Mouse (Mus musculus) heart, embryonic 14.5 days (tissue): ENCODE data around the gene Drd1. TPM values are rescaled to one million over a fixed set of nuclear protein-coding genes. Genes with fewer than 3 reads are reported as not detected.
A peak's percentile ranks its signal among the peaks of the same experiment; 100 is the strongest.

Source experiments
- ATAC-seq: fragments of 200-750 bp; cut with Nextera tagmentation; 2 replicates; pipeline ENCODE4 v1.8.0; 2017; ENCODE audit warnings: low read depth, moderate TSS enrichment; ENCODE audit not compliant: insufficient number of reproducible peaks, insufficient read depth, low FRiP score
- H3K27ac ChIP-seq, 2 experiments: fragments of 200-500 bp in 1 of 2; fragments of 300-500 bp in 1 of 2; sonication (generic) in 1 of 2; replicated peaks in 1 of 2; 2 replicates each; pipeline ENCODE4 v1.5.1; 2012 to 2014; ENCODE audit warnings: low read depth in 2 of 2, low read length in 2 of 2, control low read depth in 1 of 2, mild to moderate bottlenecking in 1 of 2, mixed read lengths in 1 of 2; ENCODE audit not compliant: control insufficient read depth in 1 of 2, insufficient read depth in 1 of 2
- H3K27me3 ChIP-seq: fragments of 300-500 bp; sonication (generic); 2 replicates; pipeline ENCODE4 v1.6.1; 2014; ENCODE audit warnings: mild to moderate bottlenecking, low read length, control low read depth; ENCODE audit not compliant: control insufficient read depth, insufficient read depth
- H3K36me3 ChIP-seq: fragments of 300-500 bp; sonication (generic); 2 replicates; pipeline ENCODE4 v1.6.1; 2014; ENCODE audit warnings: mild to moderate bottlenecking, control low read depth, low read length, mixed read lengths; ENCODE audit not compliant: control insufficient read depth, insufficient read depth
- H3K4me1 ChIP-seq, 2 experiments: fragments of 200-500 bp in 1 of 2; fragments of 300-500 bp in 1 of 2; sonication (generic) in 1 of 2; 2 replicates each; pipeline ENCODE4 v1.6.1; 2012 to 2014; ENCODE audit warnings: low read length in 2 of 2, control low read depth in 1 of 2, mixed read lengths in 1 of 2; ENCODE audit not compliant: control insufficient read depth in 2 of 2, insufficient read depth in 2 of 2
- H3K4me2 ChIP-seq: fragments of 300-500 bp; sonication (generic); 2 replicates; pipeline ENCODE4 v1.6.1; 2014; ENCODE audit warnings: mild to moderate bottlenecking, low read length
- H3K4me3 ChIP-seq, 2 experiments: fragments of 200-500 bp in 1 of 2; fragments of 300-500 bp in 1 of 2; sonication (generic) in 1 of 2; 2 replicates each; pipeline ENCODE4 v1.5.1; 2012 to 2014; ENCODE audit warnings: low read length in 2 of 2, mild to moderate bottlenecking in 2 of 2, control low read depth in 1 of 2, low read depth in 1 of 2, moderate library complexity in 1 of 2; ENCODE audit not compliant: control insufficient read depth in 1 of 2, insufficient read depth in 1 of 2
- H3K9ac ChIP-seq: fragments of 300-500 bp; sonication (generic); 2 replicates; pipeline ENCODE4 v1.6.1; 2014; ENCODE audit warnings: mild to moderate bottlenecking, low read length
- H3K9me3 ChIP-seq: fragments of 300-500 bp; sonication (generic); 2 replicates; pipeline ENCODE4 v1.6.1; 2016; ENCODE audit warnings: low read length, control low read depth; ENCODE audit not compliant: control insufficient read depth
- WGBS: fragments of 180-500 bp; shearing (Covaris S2); extraction: QIAGEN DNeasy Blood & Tissue Kit; methylation state at CpG from one replicate; pipeline ENCODE4 v1.1.7; 2014; 5-methylcytosine and 5-hydroxymethylcytosine counted together
- polyA plus RNA-seq: library from polyadenylated mRNA; unstranded; fragments of >200 nt; fragmentation: Nextera tagmentation; extraction: Ambion mirVana; gene quantifications from 2 replicates; pipeline ENCODE4 v1.2.1, GENCODE M21; 2014

Gene Drd1
- polyA plus RNA-seq, 1 experiment from 2014 or later: not detected

- Histone ChIP-seq H3K9ac (no peak overlapping the region), H3K4me1 (peaks cover 21 to 36% of the 10 kb centered on the region in 2 experiments), H3K27me3 (no peaks in the 10 kb centered on the region), H3K27ac (no peak overlapping the region), H3K9me3 (no peaks in the 10 kb centered on the region), H3K4me2 (no peak overlapping the region), H3K36me3 (peaks cover 6% of the 10 kb centered on the region), H3K4me3 (no peak overlapping the region)
- WGBS: 91% methylated on average over 1 of the region's 1 CpGs
- no peak for ATAC-seq
Observed at GRCm38 (mm10) chr13:54080785-54081184, 25.3 kb upstream of the Drd1 start.

GRCm38 (mm10) chr13:54079782-54080759, 24.6 kb upstream of the Drd1 start:
- 65% methylated on average over 12 of the region's 12 CpGs for WGBS
- Histone ChIP-seq H3K9me3 (no peaks in the 10 kb centered on the region), H3K4me2 (no peak overlapping the region), H3K27ac (0 out of 4 replicates have a peak overlapping the region, but pooled peaks have one; percentile 10 to 28), H3K4me3 (no peak overlapping the region), H3K27me3 (no peaks in the 10 kb centered on the region), H3K4me1 (peaks cover 21 to 37% of the 10 kb centered on the region in 2 experiments), H3K9ac (no peak overlapping the region), H3K36me3 (no peaks in the 10 kb centered on the region)
- no peak for ATAC-seq

GRCm38 (mm10) chr13:54077470-54078174, 22.1 kb upstream of the Drd1 start:
- Histone ChIP-seq H3K4me3 (no peak overlapping the region), H3K27me3 (no peaks in the 10 kb centered on the region), H3K4me1 (peaks cover 16 to 42% of the 10 kb centered on the region in 2 experiments), H3K9me3 (no peaks in the 10 kb centered on the region), H3K27ac (no peak overlapping the region), H3K9ac (no peak overlapping the region), H3K36me3 (no peaks in the 10 kb centered on the region), H3K4me2 (no peak overlapping the region)
- 52% methylated on average over 11 of the region's 11 CpGs for WGBS
- no peak for ATAC-seq

- no peak for ATAC-seq
- Histone ChIP-seq H3K27ac (no peak overlapping the region), H3K9me3 (no peaks in the 10 kb centered on the region), H3K36me3 (no peaks in the 10 kb centered on the region), H3K27me3 (no peaks in the 10 kb centered on the region), H3K4me3 (no peak overlapping the region), H3K4me1 (peaks cover 16 to 43% of the 10 kb centered on the region in 2 experiments), H3K9ac (no peak overlapping the region), H3K4me2 (no peak overlapping the region)
- WGBS: 86% methylated on average over 11 of the region's 11 CpGs
Observed at GRCm38 (mm10) chr13:54076762-54077460, 21.4 kb upstream of the Drd1 start.

- no peak overlapping the region for H3K4me2 ChIP-seq
- H3K4me1 ChIP-seq: peaks cover 16 to 43% of the 10 kb centered on the region in 2 experiments
- H3K27me3 ChIP-seq: no peaks in the 10 kb centered on the region
- WGBS: 86% methylated on average over 6 of the region's 6 CpGs
- no peak for ATAC-seq
- H3K27ac ChIP-seq: no peak overlapping the region
- H3K4me3 ChIP-seq: no peak overlapping the region
- no peaks in the 10 kb centered on the region for H3K9me3 ChIP-seq
- H3K36me3 ChIP-seq: no peaks in the 10 kb centered on the region
- H3K9ac ChIP-seq: no peak overlapping the region
Observed at GRCm38 (mm10) chr13:54076051-54076450, 20.5 kb upstream of the Drd1 start.

GRCm38 (mm10) chr13:54075416-54075815, 19.9 kb upstream of the Drd1 start:
- H3K4me2 ChIP-seq: no peak overlapping the region
- no peak overlapping the region for H3K9ac ChIP-seq
- peaks cover 16 to 43% of the 10 kb centered on the region in 2 experiments for H3K4me1 ChIP-seq
- H3K9me3 ChIP-seq: no peaks in the 10 kb centered on the region
- no peak for ATAC-seq
- WGBS: 88% methylated on average over 2 of the region's 2 CpGs
- H3K4me3 ChIP-seq: no peak overlapping the region
- no peak overlapping the region for H3K27ac ChIP-seq
- H3K27me3 ChIP-seq: no peaks in the 10 kb centered on the region
- no peaks in the 10 kb centered on the region for H3K36me3 ChIP-seq

GRCm38 (mm10) chr13:54073491-54073890, 18.0 kb upstream of the Drd1 start:
- 57% methylated on average over 2 of the region's 2 CpGs for WGBS
- Histone ChIP-seq H3K27me3 (no peaks in the 10 kb centered on the region), H3K4me3 (no peak overlapping the region), H3K4me1 (peaks cover 7 to 31% of the 10 kb centered on the region in 2 experiments), H3K36me3 (no peaks in the 10 kb centered on the region), H3K9me3 (no peaks in the 10 kb centered on the region), H3K9ac (no peak overlapping the region), H3K4me2 (peak overlapping the region; percentile 87), H3K27ac (peak overlapping the region in 1 of 2 experiments; percentile 77; a peak in 2 of 4 replicates)
- no peak for ATAC-seq
